Mouse (Mus musculus): ENCODE measurements at regions not wholly inside any gene's neighbourhood (a gene's known extent, or its start where the extent isn't known, plus 50 kb on each side); places are given as distances from the start of the nearest gene placed in this dataset.

DNA sequence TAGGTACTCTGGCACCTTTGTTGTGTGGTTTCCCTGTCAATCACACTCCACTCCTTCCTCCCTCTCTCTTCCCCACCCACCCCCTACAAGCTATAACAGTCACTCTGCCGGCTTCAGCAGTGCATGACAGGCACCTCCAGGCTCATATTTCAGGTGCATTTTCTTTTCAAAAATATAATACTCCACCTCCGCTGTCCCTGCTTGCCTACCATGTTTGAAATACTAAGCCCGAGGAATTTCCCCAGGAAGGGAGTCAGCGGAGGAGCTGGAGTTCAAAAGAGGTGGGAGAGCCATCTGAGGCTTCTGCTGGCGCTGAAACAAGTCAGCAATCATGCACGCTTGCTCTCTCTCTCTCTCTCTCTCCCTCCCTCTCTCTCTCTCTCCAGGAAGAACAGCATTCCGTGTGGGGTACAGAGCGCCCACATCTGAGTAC lies 96.5 kb upstream of the Basp1 start:
- TF ChIP-seq NELFE (IDR thresholded peaks at IDR 0.05; ENCODE audit: low read depth, low read length) = no peak
- TF ChIP-seq CHD2 (IDR thresholded peaks at IDR 0.05; ENCODE audit: low read length) = no peak
- no peak for TF ChIP-seq POLR2A (IDR thresholded peaks at IDR 0.05; ENCODE audit: control insufficient read depth in 1 of 2, insufficient read depth in 1 of 2, low read depth in 1 of 2, low read length in 2 of 2, poor library complexity in 1 of 2)
- no peak for TF ChIP-seq CTCF (IDR thresholded peaks at IDR 0.05 in 2 of 3, conservative IDR thresholded peaks at IDR 0.05 in 1 of 3; ENCODE audit: control insufficient read depth in 1 of 3, insufficient read depth in 1 of 3, low read depth in 2 of 3, low read length in 3 of 3, poor library complexity in 1 of 3, severe bottlenecking in 1 of 3)
- no peak for TF ChIP-seq ZMIZ1 (IDR thresholded peaks at IDR 0.05; ENCODE audit: low read depth, low read length)
- no peak for TF ChIP-seq MAX (IDR thresholded peaks at IDR 0.05; ENCODE audit: low read length)
- no peak for TF ChIP-seq E2F4 (IDR thresholded peaks at IDR 0.05; ENCODE audit: borderline replicate concordance, low read depth, low read length)
- no peak for TF ChIP-seq ELF1 (IDR thresholded peaks at IDR 0.05; ENCODE audit: low read depth, low read length)
- no peak for TF ChIP-seq TCF12 (IDR thresholded peaks at IDR 0.05; ENCODE audit: low read depth, low read length)
- TF ChIP-seq ETS1 (IDR thresholded peaks at IDR 0.05; ENCODE audit: low read depth, low read length) = no peak
- no peak for TF ChIP-seq EP300 (IDR thresholded peaks at IDR 0.05; ENCODE audit: low read depth in 1 of 2, low read length in 2 of 2)
- TF ChIP-seq MYB (IDR thresholded peaks at IDR 0.05; ENCODE audit: low read depth, low read length) = no peak
- no peak for TF ChIP-seq MAZ (IDR thresholded peaks at IDR 0.05; ENCODE audit: low read depth, low read length)
- TF ChIP-seq MAFK (IDR thresholded peaks at IDR 0.05; ENCODE audit: borderline replicate concordance, low read depth, low read length) = no peak
